Mouse (Mus musculus): Measurements from ENCODE around the gene Ace3. TPM values are rescaled to one million over a fixed set of nuclear protein-coding genes. Genes with fewer than 3 reads are reported as not detected.

Ace3 gene
- total RNA-seq (2021), result not detected
- long read RNA-seq, experiment 1, result 0 reads
- long read RNA-seq, experiment 2, result 0 reads

DNA sequence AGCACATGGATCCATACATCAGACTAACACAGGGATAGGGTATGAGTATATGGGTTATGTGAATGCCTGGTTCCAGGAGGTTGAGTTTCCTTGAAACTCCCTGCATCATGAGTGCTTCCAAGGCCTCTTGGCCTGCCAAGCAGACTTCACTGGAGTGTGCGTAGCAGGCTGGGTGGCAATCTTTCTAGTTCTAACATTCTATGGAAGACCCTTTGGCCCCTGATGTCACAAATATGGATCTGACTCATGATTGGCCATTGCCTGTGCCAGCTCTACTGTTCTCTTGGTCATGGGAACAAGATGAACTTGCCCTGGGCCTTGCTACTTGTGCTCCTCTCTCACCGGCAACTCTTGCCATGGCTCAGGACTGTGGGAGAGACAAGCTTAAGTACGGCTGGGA, at the start of gene Ace3:
TSS of gene Ace3 (plus strand) at position 301 of the 400 bp plus-strand sequence.
- no peak for DNase-seq (ENCODE audit: low spot score in 2 of 2)

DNA sequence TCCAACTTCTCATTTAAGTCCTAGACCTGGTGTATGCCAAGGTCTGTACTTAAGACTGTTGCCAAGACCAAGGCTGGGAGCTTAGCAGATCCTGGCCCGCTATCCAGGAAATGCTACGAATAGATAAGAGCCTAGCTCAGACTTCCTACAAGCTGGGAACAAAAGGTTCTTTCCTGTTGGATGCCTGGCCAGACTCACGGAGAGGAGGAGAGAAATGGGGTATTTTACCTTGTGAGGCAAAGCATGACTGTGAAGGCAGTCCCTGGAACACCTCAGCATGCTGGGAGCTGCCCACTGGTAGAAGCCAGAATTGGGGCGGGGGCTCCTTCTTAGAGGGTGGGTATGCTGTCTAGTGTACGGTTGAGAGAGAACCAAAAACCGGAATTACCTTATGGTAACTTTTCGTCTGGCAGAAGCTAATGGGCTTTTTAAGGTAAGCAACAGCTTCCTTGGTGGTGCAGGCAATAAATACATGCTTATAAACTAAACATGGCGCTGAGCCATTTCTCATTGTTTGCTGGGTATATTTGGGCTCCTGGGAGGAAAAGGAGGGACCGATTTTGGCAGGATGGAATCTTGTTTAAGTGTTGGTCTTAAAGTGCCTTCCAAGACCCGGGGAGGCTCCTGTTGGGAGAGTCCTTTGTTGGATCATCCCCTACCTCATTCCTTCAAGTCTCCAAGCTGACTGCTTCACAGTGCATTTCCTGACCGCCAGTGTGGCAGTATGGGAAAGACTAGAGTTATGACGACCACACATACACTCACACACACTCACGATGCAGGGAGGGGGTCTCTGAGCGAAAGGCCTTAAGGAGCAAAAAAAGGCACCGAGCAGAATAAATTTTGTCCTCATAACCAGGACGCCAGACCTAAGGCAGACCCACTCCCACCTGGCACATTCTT, 49.5 kb upstream of the Ace3 start:
- DNase-seq (ENCODE audit: low spot score in 2 of 2), result no peak

GRCm38 (mm10) chr11:105946694-105947154, 47.8 kb upstream of the Ace3 start:
- DNase-seq (ENCODE audit: low spot score in 2 of 2), result no peak

GRCm38 (mm10) chr11:105948255-105948654, 46.2 kb upstream of the Ace3 start:
- DNase-seq (ENCODE audit: low spot score in 2 of 2), result no peak

DNA sequence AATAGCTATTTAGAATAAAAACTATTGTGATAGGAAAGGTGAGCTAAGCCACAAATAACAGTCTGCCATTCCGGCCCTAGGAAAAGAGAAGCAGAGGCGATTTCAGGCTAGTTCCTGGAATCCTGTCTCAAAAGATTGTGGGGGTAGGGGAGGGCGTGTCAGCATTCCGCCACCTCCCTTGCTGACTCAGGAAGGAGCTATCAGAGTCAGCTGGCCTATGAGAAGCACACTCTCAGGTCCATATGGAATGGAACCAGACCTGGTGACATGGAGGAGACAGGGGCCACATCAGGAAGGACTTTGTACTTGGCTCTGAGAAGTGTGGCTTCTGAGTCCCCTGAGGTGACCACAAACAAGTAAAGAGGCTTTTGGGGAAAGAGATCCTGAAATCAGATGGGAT, 44.0 kb upstream of the Ace3 start:
- no peak for DNase-seq (ENCODE audit: low spot score in 2 of 2)

- no peak for DNase-seq (ENCODE audit: low spot score in 2 of 2)
These were observed 42.9 kb upstream of the Ace3 start for GRCm38 (mm10) chr11:105951601-105952044.

GRCm38 (mm10) chr11:105952111-105952510, 42.4 kb upstream of the Ace3 start:
- DNase-seq (ENCODE audit: low spot score in 2 of 2), result no peak

DNA sequence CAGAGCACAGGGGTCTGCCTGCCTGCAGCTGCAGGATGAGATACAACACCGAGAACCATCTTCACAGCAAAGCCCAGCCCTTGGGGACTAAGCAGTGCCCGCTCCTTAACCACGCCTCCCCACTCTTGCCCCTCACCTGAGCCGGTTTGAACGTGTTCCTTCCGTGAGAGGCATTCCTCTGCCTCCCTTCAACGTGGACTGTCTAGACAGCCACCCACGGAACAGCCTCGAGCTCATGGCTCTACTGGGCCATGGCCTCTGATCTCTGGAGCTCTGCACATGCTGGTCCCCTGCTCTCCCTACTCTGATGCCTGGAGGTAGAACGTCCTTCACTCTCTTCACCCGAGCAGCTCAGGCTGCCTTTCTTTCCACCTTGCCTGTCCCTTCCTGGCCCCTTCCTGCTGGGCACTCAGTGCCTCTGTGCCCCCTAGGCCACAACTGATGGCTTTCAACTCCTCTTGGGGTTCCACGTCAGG, 41.5 kb upstream of the Ace3 start, which contains the start of gene Cyb561:
TSS of gene Cyb561 (minus strand) at position 426 of the 476 bp plus-strand sequence.
- DNase-seq (ENCODE audit: low spot score in 2 of 2), result no peak

- no peak for DNase-seq (ENCODE audit: low spot score in 2 of 2)
These were observed 41.1 kb upstream of the Ace3 start for GRCm38 (mm10) chr11:105953402-105953801.

DNA sequence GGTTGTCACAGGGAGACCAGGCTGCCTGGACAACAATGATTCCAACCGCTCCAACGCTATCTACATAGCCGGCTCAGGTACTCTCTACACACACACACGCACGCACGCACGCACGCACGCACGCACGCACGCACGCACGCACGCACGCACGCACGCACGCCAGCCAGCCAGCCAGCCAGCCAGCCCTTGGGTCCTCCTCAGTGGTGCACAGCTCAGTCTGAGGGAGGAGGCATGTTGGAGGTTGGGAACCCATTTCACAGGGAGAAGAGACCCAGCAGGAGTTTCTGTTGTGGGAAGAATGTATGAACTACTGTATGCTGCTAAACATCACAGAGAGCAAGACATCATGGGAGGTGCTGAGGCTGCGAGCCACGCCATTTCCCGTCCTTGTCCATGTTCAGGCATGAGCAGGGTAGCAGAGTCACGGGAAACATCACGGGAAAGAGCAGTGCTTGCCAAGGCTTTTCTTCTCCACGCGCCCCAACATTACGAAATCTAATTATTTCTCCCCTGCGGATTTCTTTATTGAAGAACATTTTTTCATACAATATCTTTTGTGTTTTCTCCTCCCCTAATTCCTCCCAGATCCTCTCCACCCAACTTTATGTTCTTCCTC, 38.6 kb upstream of the Ace3 start:
- no peak for DNase-seq (ENCODE audit: low spot score in 2 of 2)

DNA sequence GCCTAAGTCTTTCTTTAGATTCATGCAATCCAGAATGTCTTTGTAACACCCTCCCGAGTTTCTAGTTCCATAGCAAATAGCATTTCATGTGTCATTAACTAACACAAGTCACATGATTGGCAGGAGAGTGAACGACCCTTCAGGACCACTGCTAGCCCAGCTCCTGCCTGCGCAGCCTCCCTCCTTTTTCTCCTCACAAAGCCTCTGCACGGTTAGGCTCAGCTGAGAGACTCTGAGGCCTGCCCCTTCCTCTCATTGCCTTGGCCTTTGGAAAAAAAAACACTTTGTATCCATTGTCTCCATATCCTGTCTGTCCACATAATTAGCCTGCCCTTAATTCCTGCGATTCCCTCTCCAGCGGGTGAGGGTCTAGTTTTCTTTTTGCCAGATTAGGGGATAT, 37.0 kb upstream of the Ace3 start:
- no peak for DNase-seq (ENCODE audit: low spot score in 2 of 2)

DNA sequence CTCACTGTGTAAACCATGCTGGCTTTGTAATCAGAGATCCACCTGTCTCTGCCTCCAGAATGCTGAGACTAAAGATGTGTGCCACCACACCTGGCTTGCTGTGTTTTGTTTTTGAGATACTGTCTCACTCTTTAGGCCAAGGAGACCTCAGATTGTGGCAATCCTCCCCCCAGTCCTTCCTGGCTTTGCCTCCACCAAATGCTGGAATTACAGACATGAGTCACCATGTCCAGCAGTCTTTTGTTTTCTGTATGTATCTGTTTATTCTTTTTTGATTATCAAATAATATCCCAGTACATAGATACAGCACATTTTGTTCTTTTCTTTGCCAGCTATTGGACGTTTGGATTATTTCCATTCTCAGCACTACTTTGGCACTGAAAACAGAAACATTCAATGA, 35.9 kb upstream of the Ace3 start:
- no peak for DNase-seq (ENCODE audit: low spot score in 2 of 2)

GRCm38 (mm10) chr11:105959355-105959754, 35.1 kb upstream of the Ace3 start:
- DNase-seq (ENCODE audit: low spot score in 2 of 2), result peak; percentile 42 to 61

GRCm38 (mm10) chr11:105964691-105965090, 29.8 kb upstream of the Ace3 start:
- no peak for DNase-seq (ENCODE audit: low spot score in 2 of 2)

DNA sequence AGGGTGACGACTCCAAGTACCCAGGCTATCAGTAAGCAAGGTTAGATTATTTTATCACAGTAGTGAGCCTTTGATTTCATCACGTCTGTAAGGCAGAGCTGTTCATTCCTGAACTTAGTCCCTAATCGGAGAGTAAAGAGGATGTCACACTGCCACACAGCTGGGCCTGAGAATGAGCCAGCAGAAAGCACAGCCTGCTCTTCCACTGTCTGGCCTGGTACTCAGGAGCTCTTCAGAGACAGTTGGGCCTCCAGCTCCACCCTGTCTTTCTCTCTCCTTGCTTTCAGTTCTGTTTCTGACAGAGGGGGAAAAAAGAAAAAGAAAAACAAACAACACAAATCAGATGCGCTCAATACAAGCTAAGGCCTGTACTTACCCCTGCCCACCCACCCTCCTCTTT, 28.2 kb upstream of the Ace3 start:
- no peak for DNase-seq (ENCODE audit: low spot score in 2 of 2)

DNA sequence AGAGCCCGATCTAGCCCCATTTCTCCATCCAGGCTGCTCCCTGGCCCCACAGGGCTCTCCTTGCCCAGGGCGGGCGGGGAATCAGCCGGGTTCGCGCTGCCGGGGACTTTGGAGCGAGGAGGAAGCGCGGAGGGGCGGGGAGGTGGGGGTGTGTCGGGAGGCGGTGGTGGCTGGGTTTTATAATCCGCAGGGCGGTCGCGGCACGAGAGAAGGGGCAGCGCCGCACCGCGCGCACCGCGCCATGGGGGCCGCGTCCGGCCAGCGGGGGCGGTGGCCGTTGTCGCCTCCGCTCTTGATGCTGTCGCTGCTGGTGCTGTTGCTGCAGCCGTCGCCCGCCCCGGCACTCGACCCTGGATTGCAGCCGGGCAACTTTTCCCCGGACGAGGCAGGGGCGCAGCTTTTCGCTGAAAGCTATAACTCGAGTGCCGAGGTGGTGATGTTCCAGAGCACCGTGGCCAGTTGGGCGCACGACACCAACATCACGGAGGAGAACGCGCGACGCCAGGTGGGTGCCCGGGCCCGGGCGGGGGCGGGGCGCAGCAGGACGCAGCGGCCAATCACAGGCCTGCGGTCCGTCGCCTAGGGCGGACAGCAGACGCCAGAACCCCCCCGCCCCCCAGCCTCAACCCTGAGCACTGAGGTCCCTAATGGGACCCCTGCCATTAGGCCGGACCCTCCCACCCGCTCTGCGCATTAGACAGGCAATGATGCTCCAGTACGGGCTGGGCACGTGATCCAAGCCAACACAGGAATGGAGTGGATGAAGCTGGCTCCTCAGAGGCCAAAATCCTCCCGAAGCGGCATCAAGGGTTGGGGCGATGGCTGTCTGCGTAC, 26.5 kb upstream of the Ace3 start, which contains the start of gene Ace:
TSS of gene Ace (plus strand) at position 205 of the 834 bp plus-strand sequence.
- peak; percentile 21 to 32 for DNase-seq (ENCODE audit: low spot score in 2 of 2)

DNA sequence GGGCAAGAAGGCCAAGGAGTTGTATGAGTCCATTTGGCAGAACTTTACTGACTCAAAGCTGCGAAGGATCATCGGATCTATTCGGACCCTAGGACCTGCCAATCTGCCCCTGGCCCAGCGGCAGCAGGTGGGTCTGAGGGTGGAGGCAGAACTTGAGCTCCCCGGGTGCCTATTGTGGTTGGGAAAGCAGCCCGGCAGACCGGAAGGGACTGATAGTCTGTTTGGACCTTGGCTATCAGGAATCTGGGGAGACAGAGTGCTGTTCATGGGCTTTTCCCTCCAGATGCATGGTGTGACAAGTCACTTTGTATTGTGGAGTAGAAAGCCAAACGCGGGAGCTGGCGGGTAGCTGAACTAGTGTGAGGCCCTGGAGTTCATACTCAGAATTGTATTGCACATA, 25.5 kb upstream of the Ace3 start:
- DNase-seq (ENCODE audit: low spot score in 2 of 2), result no peak

GRCm38 (mm10) chr11:105969516-105969915, 25.0 kb upstream of the Ace3 start:
- DNase-seq (ENCODE audit: low spot score in 2 of 2), result peak; percentile 25 to 36

DNA sequence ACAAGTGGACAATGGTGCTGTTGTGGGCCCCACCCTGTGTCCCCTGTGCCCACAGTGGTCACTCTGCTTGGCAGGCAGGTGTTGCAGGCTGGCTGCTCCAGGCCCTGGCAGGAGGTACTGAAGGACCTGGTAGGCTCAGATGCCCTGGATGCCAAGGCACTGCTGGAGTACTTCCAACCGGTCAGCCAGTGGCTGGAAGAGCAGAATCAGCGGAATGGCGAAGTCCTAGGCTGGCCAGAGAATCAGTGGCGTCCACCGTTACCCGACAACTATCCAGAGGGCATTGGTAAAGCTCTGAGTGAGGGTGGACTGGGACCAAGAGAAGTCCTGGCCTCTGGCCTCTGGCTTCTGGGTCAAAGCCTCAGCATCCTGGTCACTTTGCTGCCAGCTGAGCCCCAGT, 19.9 kb upstream of the Ace3 start:
- DNase-seq (ENCODE audit: low spot score in 2 of 2), result no peak

- DNase-seq (ENCODE audit: low spot score in 2 of 2), result no peak
These were observed 19.4 kb upstream of the Ace3 start for GRCm38 (mm10) chr11:105975050-105975449.

DNA sequence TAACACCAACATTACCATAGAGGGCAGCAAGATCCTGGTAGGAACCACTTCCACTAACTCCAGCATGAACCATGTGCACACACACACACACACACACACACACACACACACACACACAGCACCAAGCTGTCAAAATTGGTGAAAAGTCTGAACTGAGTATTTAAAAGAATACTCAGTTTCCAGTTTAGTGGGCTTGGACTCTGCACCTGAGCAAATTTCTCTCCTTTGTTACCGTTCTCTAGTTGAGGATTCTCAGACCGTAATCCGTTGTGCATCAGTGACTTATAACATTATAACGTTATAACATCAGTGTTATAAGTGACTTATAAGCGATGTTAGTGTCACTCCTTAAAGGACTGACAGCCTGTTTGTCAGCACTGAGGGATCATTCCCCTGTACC, 18.8 kb upstream of the Ace3 start:
- no peak for DNase-seq (ENCODE audit: low spot score in 2 of 2)
